In the genomic region with DNA sequence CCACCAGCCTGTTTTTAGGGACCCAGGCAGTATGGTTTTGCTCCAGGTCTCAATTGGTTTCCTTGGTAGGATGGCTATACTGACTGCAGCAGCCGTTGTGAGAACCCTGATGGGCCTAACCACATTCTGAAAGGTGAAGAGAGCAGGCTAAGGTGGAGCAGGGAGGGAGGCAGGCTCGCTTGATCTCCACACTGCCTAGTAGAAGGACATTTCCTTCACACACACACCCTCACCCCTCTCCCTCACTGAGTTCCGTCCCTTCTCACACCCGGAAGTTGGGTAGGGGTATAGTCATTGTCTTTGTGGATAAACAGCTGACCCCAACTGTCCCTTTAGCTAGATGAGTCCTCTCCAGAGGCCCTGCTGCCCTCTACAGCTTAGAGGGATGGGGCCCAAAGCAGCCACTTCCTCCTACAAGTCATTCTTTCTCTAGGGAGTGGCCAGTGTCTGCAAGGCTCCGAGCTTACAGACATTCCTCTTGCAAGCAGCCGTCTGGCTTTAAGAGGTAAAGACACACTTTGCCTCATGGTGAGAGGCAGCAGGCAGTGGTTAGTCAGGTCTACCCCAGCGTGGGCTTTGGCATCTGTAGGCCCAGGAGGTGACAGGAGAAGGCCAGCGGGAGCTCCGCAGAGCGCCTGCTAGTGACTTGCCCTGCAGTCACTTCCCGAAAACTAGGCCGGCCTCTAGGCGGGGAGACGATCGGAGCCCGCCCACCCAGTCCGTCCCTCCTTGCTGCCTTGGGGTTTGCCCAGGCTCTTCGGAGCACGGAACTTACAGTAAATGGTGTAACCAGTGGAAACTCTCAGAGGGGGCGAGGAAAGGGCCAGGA, we compare ENCODE assay signal across 7 mouse cellular contexts. TPM values are rescaled to one million over a fixed set of nuclear protein-coding genes. Genes with fewer than 3 reads are reported as not detected.
DNase-seq lines count a peak whose midpoint lies in the region; ATAC-seq and TF ChIP-seq lines count a peak whose summit lies in the region.

No protein-coding gene starts in this region.

- WGBS in embryonic facial prominence, embryonic 11.5 days: 9% methylated on average over 20 of the region's 20 CpGs
- WGBS in heart, adult 2 months: 9% methylated on average over 20 of the region's 20 CpGs
- 14% methylated on average over 20 of the region's 20 CpGs for WGBS in kidney, adult 2 months
- WGBS in limb, embryonic 11.5 days: 8% methylated on average over 20 of the region's 20 CpGs
- 14% methylated on average over 20 of the region's 20 CpGs for WGBS in midbrain, embryonic 12.5 days

- DNase-seq in adrenal gland, adult 18-20 months (ENCODE audit: low spot score in 2 of 2): peak; percentile 73 to 77
- peak; percentile 71 for DNase-seq in embryonic facial prominence, embryonic 11.5 days (ENCODE audit: low spot score)
- DNase-seq in heart, adult 2 months: peak; percentile 90 to 91
- peak; percentile 78 for DNase-seq in kidney, adult 2 months
- peak; percentile 81 for DNase-seq in limb, embryonic 11.5 days (ENCODE audit: low spot score)
- peak; percentile 61 for DNase-seq in spleen, adult 12 weeks (ENCODE audit: low spot score)

- no peak; the same call in 1 of the 2 replicates for ATAC-seq in embryonic facial prominence, embryonic 11.5 days (replicated peaks; ENCODE audit: insufficient number of reproducible peaks, low FRiP score, low TSS enrichment, low read depth)
- peak; percentile 59; the same call in 1 of the 2 replicates for ATAC-seq in limb, embryonic 11.5 days (ENCODE audit: insufficient number of reproducible peaks, low FRiP score, low TSS enrichment, low read depth)
- no peak for ATAC-seq in midbrain, embryonic 12.5 days (ENCODE audit: low FRiP score, low read depth)

- TF ChIP-seq CTCF in heart, adult 2 months (IDR thresholded peaks at IDR 0.05): peak; percentile 38
- 0 out of 2 replicates have a peak, but pooled peaks have one; percentile 0 for TF ChIP-seq CTCF in kidney, adult 2 months (conservative IDR thresholded peaks at IDR 0.05; ENCODE audit: insufficient read depth, insufficient read length, low read depth, low read length)

- peak overlapping the region; percentile 22 for H3K4me3 ChIP-seq in embryonic facial prominence, embryonic 11.5 days (ENCODE audit: low read depth, low read length)
- peak overlapping the region; percentile 50 for H3K4me3 ChIP-seq in heart, adult 2 months
- peak overlapping the region; percentile 57 for H3K4me3 ChIP-seq in kidney, adult 2 months (ENCODE audit: insufficient read depth, low read depth, low read length)
- peak overlapping the region; percentile 15 for H3K4me3 ChIP-seq in limb, embryonic 11.5 days (ENCODE audit: low read depth, low read length)
- peak overlapping the region; percentile 34 for H3K4me3 ChIP-seq in midbrain, embryonic 12.5 days

- intact Hi-C loops in heart, adult 2 months (cut with DNase I): no loop called here

- TF ChIP-seq EP300 in heart, adult 2 months (IDR thresholded peaks at IDR 0.05; ENCODE audit: insufficient read depth, low read depth, low read length): 0 out of 2 replicates have a peak, but pooled peaks have one; percentile 7

- H3K27me3 ChIP-seq in embryonic facial prominence, embryonic 11.5 days (ENCODE audit: control insufficient read depth, insufficient read depth, low read length): no peaks in the 10 kb centered on the region
- H3K27me3 ChIP-seq in heart, adult 2 months (ENCODE audit: control insufficient read depth, insufficient read depth, low read length): no peaks in the 10 kb centered on the region
- no peaks in the 10 kb centered on the region for H3K27me3 ChIP-seq in kidney, adult 2 months (replicated peaks; ENCODE audit: control insufficient read depth, insufficient read depth, low read length)
- H3K27me3 ChIP-seq in limb, embryonic 11.5 days (ENCODE audit: control insufficient read depth, insufficient read depth, low read length): peaks cover 2% of the 10 kb centered on the region; the same call in 1 of the 2 replicates
- H3K27me3 ChIP-seq in midbrain, embryonic 12.5 days: peaks cover 24% of the 10 kb centered on the region

- H3K9ac ChIP-seq in embryonic facial prominence, embryonic 11.5 days (replicated peaks; ENCODE audit: low read length): peak overlapping the region; percentile 53
- H3K9ac ChIP-seq in heart, adult 2 months (ENCODE audit: low read depth, low read length): peak overlapping the region; percentile 76
- H3K9ac ChIP-seq in limb, embryonic 11.5 days (ENCODE audit: low read length): peak overlapping the region; percentile 44
- peak overlapping the region; percentile 49 for H3K9ac ChIP-seq in midbrain, embryonic 12.5 days (replicated peaks)

- H3K4me1 ChIP-seq in embryonic facial prominence, embryonic 11.5 days (ENCODE audit: control insufficient read depth, insufficient read depth, low read length): no peaks in the 10 kb centered on the region; the same call in 1 of the 2 replicates
- H3K4me1 ChIP-seq in heart, adult 2 months (ENCODE audit: control insufficient read depth, insufficient read depth, low read length): peaks cover 6% of the 10 kb centered on the region
- 0 out of 2 replicates have a peak, but pooled peaks cover 3% of the 10 kb centered on the region for H3K4me1 ChIP-seq in kidney, adult 2 months (ENCODE audit: control insufficient read depth, insufficient read depth, low read length)
- H3K4me1 ChIP-seq in limb, embryonic 11.5 days (ENCODE audit: control insufficient read depth, insufficient read depth, low read length): no peaks in the 10 kb centered on the region
- peaks cover 10% of the 10 kb centered on the region for H3K4me1 ChIP-seq in midbrain, embryonic 12.5 days

- peak; percentile 98 for TF ChIP-seq POLR2A in heart, adult 2 months (IDR thresholded peaks at IDR 0.05; ENCODE audit: insufficient read depth, low read depth, low read length)
- TF ChIP-seq POLR2A in kidney, adult 2 months (IDR thresholded peaks at IDR 0.05; ENCODE audit: low read depth, low read length): peak; percentile 74

- no peaks in the 10 kb centered on the region for H3K79me2 ChIP-seq in heart, adult 2 months (replicated peaks; ENCODE audit: control insufficient read depth, insufficient read depth, low read length)

- no peaks in the 10 kb centered on the region for H3K9me3 ChIP-seq in embryonic facial prominence, embryonic 11.5 days (replicated peaks; ENCODE audit: control insufficient read depth, low read length)
- no peaks in the 10 kb centered on the region for H3K9me3 ChIP-seq in limb, embryonic 11.5 days (ENCODE audit: control insufficient read depth, low read length)
- H3K9me3 ChIP-seq in midbrain, embryonic 12.5 days: no peaks in the 10 kb centered on the region

- H3K36me3 ChIP-seq in embryonic facial prominence, embryonic 11.5 days (replicated peaks; ENCODE audit: control insufficient read depth, insufficient read depth, low read depth, low read length): no peaks in the 10 kb centered on the region
- no peaks in the 10 kb centered on the region for H3K36me3 ChIP-seq in heart, adult 2 months (ENCODE audit: control insufficient read depth, insufficient read depth, low read length)
- no peaks in the 10 kb centered on the region for H3K36me3 ChIP-seq in kidney, adult 2 months (ENCODE audit: control insufficient read depth, insufficient read depth, low read length)
- no peaks in the 10 kb centered on the region for H3K36me3 ChIP-seq in limb, embryonic 11.5 days (ENCODE audit: control insufficient read depth, insufficient read depth, low read length)
- H3K36me3 ChIP-seq in midbrain, embryonic 12.5 days: no peaks in the 10 kb centered on the region

- H3K4me2 ChIP-seq in embryonic facial prominence, embryonic 11.5 days (ENCODE audit: low read depth, low read length): peak overlapping the region; percentile 49
- H3K4me2 ChIP-seq in limb, embryonic 11.5 days (ENCODE audit: low read depth, severe bottlenecking): peak overlapping the region; percentile 40
- H3K4me2 ChIP-seq in midbrain, embryonic 12.5 days (replicated peaks): peak overlapping the region; percentile 58

- no peak overlapping the region for H3K27ac ChIP-seq in embryonic facial prominence, embryonic 11.5 days (replicated peaks; ENCODE audit: low read depth, low read length)
- H3K27ac ChIP-seq in heart, adult 2 months: peak overlapping the region; percentile 79
- H3K27ac ChIP-seq in kidney, adult 2 months (ENCODE audit: insufficient read depth, low read depth, low read length): peak overlapping the region; percentile 70
- H3K27ac ChIP-seq in limb, embryonic 11.5 days (replicated peaks; ENCODE audit: low read depth, low read length): no peak overlapping the region
- no peak overlapping the region; the same call in 1 of the 2 replicates for H3K27ac ChIP-seq in midbrain, embryonic 12.5 days (replicated peaks)

RNA-seq across cellular contexts. Expression of gene Batf, which starts 18.7 kb away (rescaled TPM):
- total RNA-seq in adrenal gland, adult 18-20 months (2021): 1 to 10 TPM in 1 of 2 experiments, under 1 TPM in 1; 0.99 to 1.5 TPM
- polyA plus RNA-seq in embryonic facial prominence, embryonic 11.5 days (2014; fragmentation: Nextera tagmentation; extraction: Ambion mirVana): 2.5 and 3.7 TPM in 2 replicates
- total RNA-seq in heart, adult 2 months (2021): 1 to 10 TPM; 1.0 to 1.6 TPM
- polyA plus RNA-seq in heart, adult 2 months (2012; rRNA removed): 1.0 and 1.8 TPM in 2 replicates
- 1.7 and 2.0 TPM in 2 replicates for polyA plus RNA-seq in kidney, adult 2 months (2012; rRNA removed)
- polyA plus RNA-seq in limb, embryonic 11.5 days (2014; fragmentation: Nextera tagmentation; extraction: Ambion mirVana): 1.1 and 1.5 TPM in 2 replicates
- 1.2 and 2.0 TPM in 2 replicates for polyA plus RNA-seq in midbrain, embryonic 12.5 days (2016; fragmentation: Nextera tagmentation; extraction: Ambion mirVana)

RNA-seq across cellular contexts. Expression of gene Flvcr2, which starts 41.1 kb away (rescaled TPM):
- total RNA-seq in adrenal gland, adult 18-20 months (2021): 1 to 10 TPM; 4.1 to 4.3 TPM
- 0.93 and 1.4 TPM in 2 replicates for polyA plus RNA-seq in embryonic facial prominence, embryonic 11.5 days (2014; fragmentation: Nextera tagmentation; extraction: Ambion mirVana)
- 1 to 10 TPM; 2.0 to 2.1 TPM for total RNA-seq in heart, adult 2 months (2021)
- polyA plus RNA-seq in heart, adult 2 months (2012; rRNA removed): 3.4 and 6.5 TPM in 2 replicates
- polyA plus RNA-seq in kidney, adult 2 months (2012; rRNA removed): 23.1 and 35.1 TPM in 2 replicates
- 1.1 and 1.4 TPM in 2 replicates for polyA plus RNA-seq in limb, embryonic 11.5 days (2014; fragmentation: Nextera tagmentation; extraction: Ambion mirVana)
- 2.3 and 2.5 TPM in 2 replicates for polyA plus RNA-seq in midbrain, embryonic 12.5 days (2016; fragmentation: Nextera tagmentation; extraction: Ambion mirVana)

Comparison
In these comparisons a context has a peak if more than half of its experiments do, and no peak if none do; other contexts are left out.
1. H3K27ac ChIP-seq: peak in heart, adult 2 months (single experiment) and kidney, adult 2 months (single experiment); none in embryonic facial prominence, embryonic 11.5 days (single experiment), limb, embryonic 11.5 days (single experiment) and midbrain, embryonic 12.5 days (single experiment).
2. Peak in every context shown above with its lines, with median percentiles within 50 percentile points of each other: DNase-seq, H3K4me2 ChIP-seq, H3K4me3 ChIP-seq and H3K9ac ChIP-seq.